Mouse (Mus musculus): ENCODE results near the gene Pnlip. TPM values are rescaled to one million over a fixed set of nuclear protein-coding genes. Genes with fewer than 3 reads are reported as not detected.

Pnlip gene
- polyA plus RNA-seq, 1 experiment from 2014 or later: not detected

DNA sequence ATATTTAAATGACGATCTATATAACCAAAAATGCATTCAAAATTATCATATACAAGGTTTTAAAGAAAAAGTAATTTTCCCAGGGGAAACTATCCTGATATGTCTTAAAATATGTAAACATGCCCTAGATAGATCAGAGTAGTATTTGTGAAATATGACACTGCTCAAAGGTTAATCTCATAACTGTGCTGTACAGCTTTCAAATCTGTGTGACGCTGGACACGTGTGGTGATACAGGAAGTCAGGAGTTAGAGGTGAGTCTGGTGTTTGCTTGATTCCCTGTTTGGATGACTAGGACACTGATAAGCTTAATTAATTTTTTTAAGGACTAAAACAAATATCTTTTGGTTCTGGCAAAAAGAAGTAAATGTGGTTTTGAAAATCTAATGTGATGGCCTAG lies 43.0 kb downstream of the Pnlip start:
- Histone ChIP-seq H3K27ac (ENCODE audit: low read depth, low read length) (no peak overlapping the region), H3K4me1 (replicated peaks; ENCODE audit: control insufficient read depth, insufficient read depth, low read length) (no peaks in the 10 kb centered on the region), H3K9ac (ENCODE audit: low read length) (no peak overlapping the region), H3K4me2 (ENCODE audit: low read depth, low read length, severe bottlenecking) (no peak overlapping the region), H3K27me3 (ENCODE audit: control insufficient read depth, insufficient read depth, low read length) (no peaks in the 10 kb centered on the region), H3K9me3 (ENCODE audit: control insufficient read depth, low read length) (no peaks in the 10 kb centered on the region), H3K4me3 (ENCODE audit: low read depth, low read length) (no peak overlapping the region), H3K36me3 (ENCODE audit: control insufficient read depth, insufficient read depth, low read length) (no peaks in the 10 kb centered on the region)
- 88% methylated on average over 3 of the region's 3 CpGs for WGBS
- no peak for ATAC-seq (replicated peaks; ENCODE audit: low FRiP score)
- no peak for DNase-seq (ENCODE audit: low spot score)

DNA sequence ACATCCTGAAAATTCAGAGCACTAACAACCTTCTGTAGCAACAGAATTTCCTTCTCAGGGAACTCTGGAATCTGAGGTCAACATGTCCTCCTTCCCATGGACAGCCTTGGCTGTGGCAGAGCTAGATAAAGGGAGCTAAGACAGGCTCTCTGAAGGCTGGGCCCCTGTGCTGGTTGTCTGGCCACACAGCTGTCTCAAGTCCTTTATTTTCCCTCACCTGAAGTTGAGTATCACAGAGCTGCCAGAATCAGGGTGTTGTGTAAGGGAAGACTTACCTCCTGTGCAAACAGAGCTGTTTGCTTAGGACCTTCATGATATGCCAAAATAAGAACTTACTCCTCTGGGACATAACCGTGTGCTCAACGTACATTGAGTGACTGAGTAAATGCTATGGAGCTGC lies 43.9 kb downstream of the Pnlip start:
- Histone ChIP-seq H3K27me3 (ENCODE audit: control insufficient read depth, insufficient read depth, low read length) (no peaks in the 10 kb centered on the region), H3K36me3 (ENCODE audit: control insufficient read depth, insufficient read depth, low read length) (no peaks in the 10 kb centered on the region)
- WGBS: 78% methylated on average over 2 of the region's 2 CpGs

DNA sequence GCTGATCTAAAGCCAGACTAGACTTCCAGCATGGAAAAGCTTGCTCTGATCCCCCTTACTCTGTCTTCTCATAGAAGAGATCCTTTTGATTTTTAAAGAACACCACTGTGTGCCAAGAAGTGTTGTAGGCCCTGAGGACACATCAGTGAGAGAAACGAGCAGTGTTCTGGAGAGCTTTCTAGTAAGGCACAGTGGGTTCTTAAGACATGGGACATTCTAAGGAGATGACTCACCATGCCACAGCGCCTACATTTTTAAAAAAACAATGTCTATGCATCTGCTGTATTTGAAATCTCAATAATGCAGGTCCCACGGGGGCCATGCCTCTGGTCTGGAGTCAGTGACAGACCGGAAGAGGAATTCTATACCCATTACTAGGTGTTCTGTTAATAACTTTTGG lies 52.3 kb downstream of the Pnlip start:
- no peaks in the 10 kb centered on the region for H3K36me3 ChIP-seq (ENCODE audit: control insufficient read depth, insufficient read depth, low read length)
- H3K4me1 ChIP-seq (replicated peaks; ENCODE audit: control insufficient read depth, insufficient read depth, low read length): no peaks in the 10 kb centered on the region
- H3K27ac ChIP-seq (ENCODE audit: low read depth, low read length): no peak overlapping the region
- no peak overlapping the region for H3K4me3 ChIP-seq (ENCODE audit: low read depth, low read length)
- no peaks in the 10 kb centered on the region for H3K27me3 ChIP-seq (ENCODE audit: control insufficient read depth, insufficient read depth, low read length)
- WGBS: 84% methylated on average over 4 of the region's 4 CpGs
- DNase-seq (ENCODE audit: low spot score): no peak
- no peak overlapping the region for H3K9ac ChIP-seq (ENCODE audit: low read length)
- H3K4me2 ChIP-seq (ENCODE audit: low read depth, low read length, severe bottlenecking): no peak overlapping the region
- no peaks in the 10 kb centered on the region for H3K9me3 ChIP-seq (ENCODE audit: control insufficient read depth, low read length)
- no peak for ATAC-seq (replicated peaks; ENCODE audit: low FRiP score)

More for the DNA sequence above, 43.9 kb downstream of the Pnlip start:
- no peaks in the 10 kb centered on the region for H3K9me3 ChIP-seq (ENCODE audit: control insufficient read depth, low read length)
- no peak overlapping the region for H3K4me3 ChIP-seq (ENCODE audit: low read depth, low read length)
- no peak overlapping the region for H3K27ac ChIP-seq (ENCODE audit: low read depth, low read length)
- no peaks in the 10 kb centered on the region for H3K4me1 ChIP-seq (replicated peaks; ENCODE audit: control insufficient read depth, insufficient read depth, low read length)
- no peak overlapping the region for H3K4me2 ChIP-seq (ENCODE audit: low read depth, low read length, severe bottlenecking)
- ATAC-seq (replicated peaks; ENCODE audit: low FRiP score) (no peak), DNase-seq (ENCODE audit: low spot score) (no peak)
- no peak overlapping the region for H3K9ac ChIP-seq (ENCODE audit: low read length)

DNA sequence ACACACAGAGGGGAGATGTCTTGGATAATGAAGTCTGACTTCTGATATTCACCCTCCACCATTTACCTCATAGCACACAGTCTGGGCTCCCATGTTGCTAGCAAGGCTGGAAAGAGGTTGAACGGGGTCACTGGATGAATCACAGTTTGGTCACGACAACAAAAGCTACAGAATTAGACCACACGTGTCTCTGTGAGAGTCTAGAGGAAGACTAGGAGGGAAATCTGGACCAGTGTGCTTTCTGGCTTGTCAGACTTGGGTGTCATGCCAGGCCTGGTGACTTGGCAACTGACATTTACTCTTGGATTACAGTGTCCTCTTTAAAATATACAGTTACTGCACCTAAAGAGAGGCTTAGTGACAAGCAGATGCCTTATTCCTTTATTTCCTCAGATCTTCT lies 56.3 kb downstream of the Pnlip start:
- no peak overlapping the region for H3K4me2 ChIP-seq (ENCODE audit: low read depth, low read length, severe bottlenecking)
- WGBS: 75% methylated on average over 3 of the region's 3 CpGs
- no peak for DNase-seq (ENCODE audit: low spot score)
- H3K9me3 ChIP-seq (ENCODE audit: control insufficient read depth, low read length): no peaks in the 10 kb centered on the region
- no peaks in the 10 kb centered on the region for H3K36me3 ChIP-seq (ENCODE audit: control insufficient read depth, insufficient read depth, low read length)
- H3K9ac ChIP-seq (ENCODE audit: low read length): no peak overlapping the region
- no peak overlapping the region for H3K27ac ChIP-seq (ENCODE audit: low read depth, low read length)
- ATAC-seq (replicated peaks; ENCODE audit: low FRiP score): no peak
- no peaks in the 10 kb centered on the region for H3K4me1 ChIP-seq (replicated peaks; ENCODE audit: control insufficient read depth, insufficient read depth, low read length)
- H3K4me3 ChIP-seq (ENCODE audit: low read depth, low read length): no peak overlapping the region
- H3K27me3 ChIP-seq (ENCODE audit: control insufficient read depth, insufficient read depth, low read length): no peaks in the 10 kb centered on the region

DNA sequence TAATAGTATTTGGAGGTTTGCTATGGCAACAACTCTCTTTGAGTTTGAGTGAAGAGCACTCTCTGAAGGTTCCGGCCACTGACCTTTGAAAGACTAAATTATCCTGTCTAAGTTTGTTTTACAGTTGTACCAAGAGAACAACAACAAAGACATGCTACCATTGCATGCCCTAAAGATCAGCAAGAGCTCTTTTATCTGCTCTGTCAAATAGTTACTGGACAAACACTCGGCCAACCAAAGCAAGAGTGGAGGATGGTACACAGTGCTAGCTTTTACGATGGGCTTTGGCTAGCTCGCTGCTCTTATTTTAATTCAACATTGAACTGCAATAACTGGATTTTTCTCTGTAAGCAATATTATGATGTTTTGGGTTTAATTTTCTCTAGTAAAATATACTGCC lies 65.6 kb downstream of the Pnlip start:
- WGBS: 93% methylated on average over 4 of the region's 4 CpGs
- no peaks in the 10 kb centered on the region for H3K27me3 ChIP-seq (ENCODE audit: control insufficient read depth, insufficient read depth, low read length)
- H3K36me3 ChIP-seq (ENCODE audit: control insufficient read depth, insufficient read depth, low read length): no peaks in the 10 kb centered on the region
- no peak overlapping the region for H3K4me2 ChIP-seq (ENCODE audit: low read depth, low read length, severe bottlenecking)
- no peaks in the 10 kb centered on the region for H3K9me3 ChIP-seq (ENCODE audit: control insufficient read depth, low read length)
- no peak overlapping the region for H3K27ac ChIP-seq (ENCODE audit: low read depth, low read length)
- DNase-seq (ENCODE audit: low spot score): no peak
- ATAC-seq (replicated peaks; ENCODE audit: low FRiP score): no peak
- no peak overlapping the region for H3K9ac ChIP-seq (ENCODE audit: low read length)
- H3K4me3 ChIP-seq (ENCODE audit: low read depth, low read length): no peak overlapping the region
- H3K4me1 ChIP-seq (replicated peaks; ENCODE audit: control insufficient read depth, insufficient read depth, low read length): no peaks in the 10 kb centered on the region

DNA sequence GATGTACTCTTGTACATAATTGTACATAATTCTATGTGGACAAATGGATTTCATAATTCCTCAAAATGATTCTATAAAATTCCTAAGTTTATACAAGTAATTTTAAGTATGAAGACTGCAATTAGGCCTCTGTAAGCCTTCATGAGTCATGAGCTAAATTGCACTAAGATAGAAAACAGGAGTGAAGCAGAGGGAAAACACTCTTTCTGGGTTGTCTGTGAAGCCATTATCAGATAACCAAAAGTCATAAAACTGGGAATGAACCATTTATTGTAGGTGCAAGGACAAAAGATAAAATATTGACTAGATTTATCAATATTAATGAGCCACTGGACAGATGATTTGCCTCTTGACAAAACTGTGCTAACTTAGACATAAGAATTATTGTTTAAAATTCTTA lies 68.1 kb downstream of the Pnlip start:
- H3K36me3 ChIP-seq (ENCODE audit: control insufficient read depth, insufficient read depth, low read length): no peaks in the 10 kb centered on the region
- no peak overlapping the region for H3K27ac ChIP-seq (ENCODE audit: low read depth, low read length)
- H3K27me3 ChIP-seq (ENCODE audit: control insufficient read depth, insufficient read depth, low read length): no peaks in the 10 kb centered on the region
- ATAC-seq (replicated peaks; ENCODE audit: low FRiP score): no peak
- no peaks in the 10 kb centered on the region for H3K4me1 ChIP-seq (replicated peaks; ENCODE audit: control insufficient read depth, insufficient read depth, low read length)
- H3K9ac ChIP-seq (ENCODE audit: low read length): no peak overlapping the region
- H3K9me3 ChIP-seq (ENCODE audit: control insufficient read depth, low read length): no peaks in the 10 kb centered on the region
- no peak overlapping the region for H3K4me3 ChIP-seq (ENCODE audit: low read depth, low read length)
- no peak for DNase-seq (ENCODE audit: low spot score)
- no peak overlapping the region for H3K4me2 ChIP-seq (ENCODE audit: low read depth, low read length, severe bottlenecking)

DNA sequence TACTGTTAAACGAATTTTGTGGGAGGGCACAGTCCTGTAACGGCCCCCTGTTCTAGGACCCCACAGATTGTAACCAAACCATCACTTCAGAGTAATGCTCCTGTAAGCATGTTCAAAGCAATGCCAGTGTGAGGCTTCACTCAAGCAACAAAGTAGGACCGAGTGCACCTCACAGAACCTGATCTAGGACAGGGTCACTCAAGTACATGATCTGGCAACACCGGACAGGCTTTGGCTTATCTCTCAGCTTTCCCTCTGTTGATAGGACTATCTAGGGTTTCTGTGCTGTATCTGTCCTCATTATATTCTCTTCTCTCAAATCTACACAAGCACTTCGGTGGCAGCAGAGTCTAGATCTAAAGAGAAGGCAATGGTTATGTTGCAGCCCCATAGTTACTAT lies 74.3 kb downstream of the Pnlip start:
- 86% methylated on average over 5 of the region's 5 CpGs for WGBS

DNA sequence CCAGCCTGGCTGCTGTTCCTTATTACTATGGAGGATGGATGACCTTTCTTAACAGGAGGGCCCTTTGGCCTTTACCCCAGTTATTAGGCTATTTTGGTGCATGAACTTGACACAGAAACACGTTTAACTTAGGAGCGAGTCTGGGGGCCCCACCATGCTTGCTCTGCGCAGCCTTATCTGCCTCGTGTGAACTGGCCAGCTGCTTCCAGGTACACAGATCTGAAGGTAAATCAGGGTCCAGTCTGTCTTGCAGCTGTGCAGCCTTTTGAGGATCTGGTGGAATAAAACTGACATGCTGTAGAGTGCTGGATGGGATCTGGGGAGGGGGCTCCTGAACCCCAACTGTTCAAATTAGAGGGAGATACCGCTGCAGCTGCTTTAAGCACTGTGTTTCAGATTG lies 75.5 kb downstream of the Pnlip start:
- H3K9me3 ChIP-seq (ENCODE audit: control insufficient read depth, low read length): no peaks in the 10 kb centered on the region
- H3K4me3 ChIP-seq (ENCODE audit: low read depth, low read length): no peak overlapping the region
- no peak overlapping the region for H3K4me2 ChIP-seq (ENCODE audit: low read depth, low read length, severe bottlenecking)
- H3K27me3 ChIP-seq (ENCODE audit: control insufficient read depth, insufficient read depth, low read length): no peaks in the 10 kb centered on the region
- H3K9ac ChIP-seq (ENCODE audit: low read length): no peak overlapping the region
- WGBS: 77% methylated on average over 5 of the region's 5 CpGs
- no peaks in the 10 kb centered on the region for H3K36me3 ChIP-seq (ENCODE audit: control insufficient read depth, insufficient read depth, low read length)
- ATAC-seq (replicated peaks; ENCODE audit: low FRiP score) (no peak), DNase-seq (ENCODE audit: low spot score) (no peak)
- H3K4me1 ChIP-seq (replicated peaks; ENCODE audit: control insufficient read depth, insufficient read depth, low read length): no peaks in the 10 kb centered on the region
- H3K27ac ChIP-seq (ENCODE audit: low read depth, low read length): no peak overlapping the region

More for the DNA sequence above, 74.3 kb downstream of the Pnlip start:
- DNase-seq (ENCODE audit: low spot score) (no peak), ATAC-seq (replicated peaks; ENCODE audit: low FRiP score) (no peak)
- Histone ChIP-seq H3K4me3 (ENCODE audit: low read depth, low read length) (no peak overlapping the region), H3K9ac (ENCODE audit: low read length) (no peak overlapping the region), H3K27ac (ENCODE audit: low read depth, low read length) (no peak overlapping the region), H3K4me1 (replicated peaks; ENCODE audit: control insufficient read depth, insufficient read depth, low read length) (no peaks in the 10 kb centered on the region), H3K9me3 (ENCODE audit: control insufficient read depth, low read length) (no peaks in the 10 kb centered on the region), H3K4me2 (ENCODE audit: low read depth, low read length, severe bottlenecking) (no peak overlapping the region), H3K36me3 (ENCODE audit: control insufficient read depth, insufficient read depth, low read length) (no peaks in the 10 kb centered on the region), H3K27me3 (ENCODE audit: control insufficient read depth, insufficient read depth, low read length) (no peaks in the 10 kb centered on the region)

DNA sequence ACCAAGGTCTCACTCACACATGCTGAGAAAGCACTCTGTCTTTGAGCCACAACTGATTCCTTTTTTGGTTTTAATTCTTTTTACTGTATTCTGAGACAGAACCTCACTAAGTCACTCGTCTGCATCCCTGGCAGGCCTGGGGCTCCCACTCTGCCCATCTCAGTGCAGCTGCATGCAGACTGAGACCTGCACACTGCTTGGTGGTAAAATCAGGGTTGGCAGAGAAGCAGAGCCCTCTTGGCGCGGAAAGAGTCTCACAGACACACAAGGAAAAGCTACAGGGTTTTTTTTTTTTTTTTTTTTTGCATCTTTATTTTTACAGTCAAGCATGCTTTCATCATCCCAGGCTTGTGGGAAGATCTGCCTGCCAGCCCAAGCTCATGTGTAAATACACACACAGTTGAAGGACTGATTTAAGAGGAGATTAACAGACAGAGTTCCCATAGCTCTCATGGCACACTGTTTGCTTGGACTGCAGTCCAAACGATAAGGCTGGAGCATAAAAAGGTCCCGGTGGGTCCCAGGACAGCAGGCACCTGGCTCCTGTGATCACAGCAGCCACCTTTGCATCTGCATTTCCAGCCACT lies 76.2 kb downstream of the Pnlip start, which contains the start of gene Pnliprp1:
Pnliprp1 (plus strand) TSS at position 443 of the 587 bp plus-strand sequence.
- no peaks in the 10 kb centered on the region for H3K9me3 ChIP-seq (ENCODE audit: control insufficient read depth, low read length)
- no peak within 1 kb of the TSS for H3K9ac ChIP-seq (ENCODE audit: low read length)
- H3K4me2 ChIP-seq (ENCODE audit: low read depth, low read length, severe bottlenecking): no peak within 1 kb of the TSS
- DNase-seq (ENCODE audit: low spot score): no peak
- H3K27me3 ChIP-seq (ENCODE audit: control insufficient read depth, insufficient read depth, low read length): no peaks in the 10 kb centered on the region
- no peak for ATAC-seq (replicated peaks; ENCODE audit: low FRiP score)
- no peak within 1 kb of the TSS for H3K27ac ChIP-seq (ENCODE audit: low read depth, low read length)
- no peak within 1 kb of the TSS for H3K4me3 ChIP-seq (ENCODE audit: low read depth, low read length)
- WGBS: 67% methylated on average over 5 of the region's 5 CpGs
- no peaks in the 10 kb centered on the region for H3K4me1 ChIP-seq (replicated peaks; ENCODE audit: control insufficient read depth, insufficient read depth, low read length)
- H3K36me3 ChIP-seq (ENCODE audit: control insufficient read depth, insufficient read depth, low read length): no peaks in the 10 kb centered on the region

Data from forebrain, embryonic 11.5 days (tissue).